Mouse (Mus musculus): ENCODE results near the gene Taf9b. TPM values are rescaled to one million over a fixed set of nuclear protein-coding genes. Genes with fewer than 3 reads are reported as not detected.
"Not testable (repeated sequence)": the region's sequence is repeated elsewhere in the genome, so short reads cannot be mapped to it uniquely, and the experiment has no call there.

Taf9b gene
- polyA plus RNA-seq (2014; fragmentation: Nextera tagmentation; extraction: Ambion mirVana): 11.6 and 13.3 TPM in 2 replicates

DNA sequence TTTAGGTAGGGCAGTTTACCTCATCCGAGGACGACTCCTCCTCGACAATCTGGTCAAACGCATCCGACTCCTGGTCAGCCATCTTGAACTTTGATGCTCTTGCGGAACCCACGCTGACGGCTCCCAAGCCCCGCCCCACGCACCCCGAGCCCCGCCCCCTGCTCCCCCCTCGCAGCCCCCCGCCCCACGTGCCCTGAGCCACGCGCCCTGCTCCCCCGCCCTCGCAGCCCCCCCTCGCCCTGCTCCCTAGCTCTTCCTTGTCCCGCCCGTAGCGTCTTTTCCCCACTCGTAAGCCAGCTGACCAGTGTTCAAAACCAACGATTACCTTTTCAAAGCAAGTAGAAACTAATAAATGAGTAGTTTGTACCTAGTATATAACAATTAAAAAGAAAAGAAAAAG is at the start of gene Taf9b:
TSS of gene Taf9b (minus strand) at position 101 of the 400 bp plus-strand sequence.
- H3K4me2 ChIP-seq (ENCODE audit: low read depth, low read length): peak within 1 kb of the TSS; percentile 52
- H3K27me3 ChIP-seq (ENCODE audit: control insufficient read depth, insufficient read depth, low read length): no peaks in the 10 kb centered on the region
- H3K4me1 ChIP-seq (ENCODE audit: control insufficient read depth, insufficient read depth, low read length): no peaks in the 10 kb centered on the region
- ATAC-seq (replicated peaks; ENCODE audit: insufficient number of reproducible peaks, low FRiP score, low TSS enrichment, low read depth): no peak
- WGBS: 85% methylated on average over 25 of the region's 25 CpGs
- H3K4me3 ChIP-seq (ENCODE audit: low read depth, low read length): peak within 1 kb of the TSS; percentile 50
- H3K27ac ChIP-seq (replicated peaks; ENCODE audit: low read depth, low read length): no peak within 1 kb of the TSS
- no peaks in the 10 kb centered on the region for H3K36me3 ChIP-seq (replicated peaks; ENCODE audit: control insufficient read depth, insufficient read depth, low read depth, low read length)
- DNase-seq (ENCODE audit: low spot score): no peak
- peak within 1 kb of the TSS; percentile 73; the same call in 1 of the 2 replicates for H3K9ac ChIP-seq (replicated peaks; ENCODE audit: low read length)
- H3K9me3 ChIP-seq (replicated peaks; ENCODE audit: control insufficient read depth, low read length): no peaks in the 10 kb centered on the region

- 82% methylated on average over 4 of the region's 4 CpGs for WGBS
- no peak within 1 kb of the TSS for H3K9ac ChIP-seq (replicated peaks; ENCODE audit: low read length)
These were observed 34.3 kb upstream of the Taf9b start, which contains the start of gene Fnd3c2 for GRCm38 (mm10) chrX:106255276-106255675. Fnd3c2 (minus strand) TSS chrX:106255376.

GRCm38 (mm10) chrX:106219171-106220032 is 1.6 kb downstream of the Taf9b start:
- H3K9me3 ChIP-seq (replicated peaks; ENCODE audit: control insufficient read depth, low read length): no peaks in the 10 kb centered on the region
- H3K27ac ChIP-seq (replicated peaks; ENCODE audit: low read depth, low read length): no peak overlapping the region
- peak; percentile 73 for DNase-seq (ENCODE audit: low spot score)
- H3K4me2 ChIP-seq (ENCODE audit: low read depth, low read length): peak overlapping the region; percentile 52
- peak; percentile 95 for ATAC-seq (replicated peaks; ENCODE audit: insufficient number of reproducible peaks, low FRiP score, low TSS enrichment, low read depth)
- no peaks in the 10 kb centered on the region for H3K4me1 ChIP-seq (ENCODE audit: control insufficient read depth, insufficient read depth, low read length)
- H3K9ac ChIP-seq (replicated peaks; ENCODE audit: low read length): peak overlapping the region; percentile 73
- no peaks in the 10 kb centered on the region for H3K36me3 ChIP-seq (replicated peaks; ENCODE audit: control insufficient read depth, insufficient read depth, low read depth, low read length)
- peak overlapping the region; percentile 50 for H3K4me3 ChIP-seq (ENCODE audit: low read depth, low read length)
- 19% methylated on average over 45 of the region's 60 CpGs for WGBS
- H3K27me3 ChIP-seq (ENCODE audit: control insufficient read depth, insufficient read depth, low read length): no peaks in the 10 kb centered on the region

More at GRCm38 (mm10) chrX:106255276-106255675, 34.3 kb upstream of the Taf9b start, which contains the start of gene Fnd3c2:
- ATAC-seq (replicated peaks; ENCODE audit: insufficient number of reproducible peaks, low FRiP score, low TSS enrichment, low read depth) (no peak), DNase-seq (ENCODE audit: low spot score) (no peak)
- Histone ChIP-seq H3K27me3 (ENCODE audit: control insufficient read depth, insufficient read depth, low read length) (no peaks in the 10 kb centered on the region), H3K4me2 (ENCODE audit: low read depth, low read length) (no peak within 1 kb of the TSS), H3K36me3 (replicated peaks; ENCODE audit: control insufficient read depth, insufficient read depth, low read depth, low read length) (no peaks in the 10 kb centered on the region), H3K4me3 (ENCODE audit: low read depth, low read length) (no peak within 1 kb of the TSS), H3K4me1 (ENCODE audit: control insufficient read depth, insufficient read depth, low read length) (no peaks in the 10 kb centered on the region), H3K9me3 (replicated peaks; ENCODE audit: control insufficient read depth, low read length) (no peaks in the 10 kb centered on the region), H3K27ac (replicated peaks; ENCODE audit: low read depth, low read length) (no peak within 1 kb of the TSS)

DNA sequence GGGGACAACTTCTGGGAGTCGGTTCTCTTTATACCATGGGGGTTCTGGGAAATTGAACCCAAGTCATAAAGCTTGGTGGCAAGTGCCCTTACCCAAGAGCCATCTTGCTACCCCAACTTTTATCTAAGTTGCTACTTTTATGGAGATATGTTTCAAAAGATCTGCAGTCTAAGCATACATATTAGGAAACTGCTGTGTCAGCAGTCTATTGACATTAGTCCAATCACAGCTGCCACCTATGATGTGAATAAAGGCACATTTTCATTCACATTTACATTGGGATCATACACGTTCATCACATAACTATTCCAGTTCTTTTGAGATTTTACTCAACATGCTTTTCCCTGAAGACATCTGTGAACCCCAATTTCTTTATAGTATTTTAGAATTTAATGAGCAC is 11.9 kb downstream of the Taf9b start:
- Histone ChIP-seq H3K9ac (replicated peaks; ENCODE audit: low read length) (no peak overlapping the region), H3K4me1 (ENCODE audit: control insufficient read depth, insufficient read depth, low read length) (no peaks in the 10 kb centered on the region), H3K9me3 (replicated peaks; ENCODE audit: control insufficient read depth, low read length) (no peaks in the 10 kb centered on the region), H3K27me3 (ENCODE audit: control insufficient read depth, insufficient read depth, low read length) (no peaks in the 10 kb centered on the region), H3K4me3 (ENCODE audit: low read depth, low read length) (no peak overlapping the region), H3K36me3 (replicated peaks; ENCODE audit: control insufficient read depth, insufficient read depth, low read depth, low read length) (no peaks in the 10 kb centered on the region), H3K4me2 (ENCODE audit: low read depth, low read length) (no peak overlapping the region), H3K27ac (replicated peaks; ENCODE audit: low read depth, low read length) (no peak overlapping the region)
- DNase-seq (ENCODE audit: low spot score): no peak
- WGBS: 80% methylated on average over 2 of the region's 2 CpGs
- ATAC-seq (replicated peaks; ENCODE audit: insufficient number of reproducible peaks, low FRiP score, low TSS enrichment, low read depth): no peak

GRCm38 (mm10) chrX:106198904-106199303 is 22.1 kb downstream of the Taf9b start:
- WGBS: 82% methylated on average over 5 of the region's 5 CpGs
- DNase-seq (ENCODE audit: low spot score): no peak
- H3K9me3 ChIP-seq (replicated peaks; ENCODE audit: control insufficient read depth, low read length): no peaks in the 10 kb centered on the region
- no peak overlapping the region for H3K27ac ChIP-seq (replicated peaks; ENCODE audit: low read depth, low read length)
- H3K4me1 ChIP-seq (ENCODE audit: control insufficient read depth, insufficient read depth, low read length): no peaks in the 10 kb centered on the region
- no peak overlapping the region for H3K4me3 ChIP-seq (ENCODE audit: low read depth, low read length)
- ATAC-seq (replicated peaks; ENCODE audit: insufficient number of reproducible peaks, low FRiP score, low TSS enrichment, low read depth): no peak
- no peaks in the 10 kb centered on the region for H3K27me3 ChIP-seq (ENCODE audit: control insufficient read depth, insufficient read depth, low read length)
- H3K9ac ChIP-seq (replicated peaks; ENCODE audit: low read length): no peak overlapping the region
- H3K4me2 ChIP-seq (ENCODE audit: low read depth, low read length): no peak overlapping the region
- no peaks in the 10 kb centered on the region; the same call in 1 of the 2 replicates for H3K36me3 ChIP-seq (replicated peaks; ENCODE audit: control insufficient read depth, insufficient read depth, low read depth, low read length)

DNA sequence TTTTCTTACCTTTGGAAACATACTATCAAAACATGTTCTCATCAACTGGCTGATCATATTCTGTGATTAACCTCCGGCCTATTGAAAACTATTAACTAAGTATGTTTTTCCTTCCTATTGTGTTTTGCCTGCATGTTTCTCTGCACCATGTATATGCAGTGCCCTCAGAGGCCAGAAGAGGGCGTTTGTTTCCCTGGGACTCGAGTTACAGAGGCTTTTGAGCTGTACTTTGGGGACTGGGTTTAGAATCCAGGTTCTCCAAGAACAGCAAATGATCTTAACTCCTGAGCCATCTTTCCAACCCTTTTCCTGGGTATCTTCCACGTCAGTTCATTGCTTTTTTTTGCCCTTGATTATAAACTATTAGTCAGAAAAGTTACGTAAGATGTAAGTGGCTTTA is 23.6 kb downstream of the Taf9b start:
- Histone ChIP-seq H3K4me2 (ENCODE audit: low read depth, low read length) (no peak overlapping the region), H3K9me3 (replicated peaks; ENCODE audit: control insufficient read depth, low read length) (no peaks in the 10 kb centered on the region), H3K27me3 (ENCODE audit: control insufficient read depth, insufficient read depth, low read length) (no peaks in the 10 kb centered on the region), H3K4me1 (ENCODE audit: control insufficient read depth, insufficient read depth, low read length) (no peaks in the 10 kb centered on the region), H3K36me3 (replicated peaks; ENCODE audit: control insufficient read depth, insufficient read depth, low read depth, low read length) (no peaks in the 10 kb centered on the region; the same call in 1 of the 2 replicates), H3K27ac (replicated peaks; ENCODE audit: low read depth, low read length) (no peak overlapping the region), H3K9ac (replicated peaks; ENCODE audit: low read length) (no peak overlapping the region), H3K4me3 (ENCODE audit: low read depth, low read length) (no peak overlapping the region)
- no peak for ATAC-seq (replicated peaks; ENCODE audit: insufficient number of reproducible peaks, low FRiP score, low TSS enrichment, low read depth)
- DNase-seq (ENCODE audit: low spot score): no peak
- 72% methylated on average over 5 of the region's 5 CpGs for WGBS

DNA sequence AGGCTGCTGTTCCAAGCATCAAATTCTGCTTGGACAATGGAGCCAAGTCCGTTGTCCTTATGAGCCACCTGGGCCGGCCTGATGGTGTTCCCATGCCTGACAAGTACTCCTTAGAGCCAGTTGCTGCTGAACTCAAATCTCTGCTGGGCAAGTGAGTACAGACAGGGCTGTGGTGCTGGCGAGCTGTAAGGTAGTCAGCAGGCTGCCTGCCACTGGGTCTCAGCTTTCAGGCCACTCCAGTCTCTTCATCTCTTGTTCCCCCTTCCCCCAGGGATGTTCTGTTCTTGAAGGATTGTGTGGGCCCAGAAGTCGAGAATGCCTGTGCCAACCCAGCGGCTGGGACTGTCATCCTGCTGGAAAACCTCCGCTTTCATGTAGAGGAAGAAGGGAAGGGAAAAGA is 26.6 kb downstream of the Taf9b start:
- H3K4me2 ChIP-seq (ENCODE audit: low read depth, low read length); H3K27me3 ChIP-seq (ENCODE audit: control insufficient read depth, insufficient read depth, low read length); ATAC-seq (replicated peaks; ENCODE audit: insufficient number of reproducible peaks, low FRiP score, low TSS enrichment, low read depth); H3K4me3 ChIP-seq (ENCODE audit: low read depth, low read length); H3K9me3 ChIP-seq (replicated peaks; ENCODE audit: control insufficient read depth, low read length); H3K27ac ChIP-seq (replicated peaks; ENCODE audit: low read depth, low read length); H3K4me1 ChIP-seq (ENCODE audit: control insufficient read depth, insufficient read depth, low read length); H3K36me3 ChIP-seq (replicated peaks; ENCODE audit: control insufficient read depth, insufficient read depth, low read depth, low read length); DNase-seq (ENCODE audit: low spot score); H3K9ac ChIP-seq (replicated peaks; ENCODE audit: low read length): not testable (repeated sequence)
- 86% methylated on average over 5 of the region's 6 CpGs for WGBS

- Histone ChIP-seq H3K9ac (replicated peaks; ENCODE audit: low read length) (no peak overlapping the region), H3K4me2 (ENCODE audit: low read depth, low read length) (no peak overlapping the region), H3K36me3 (replicated peaks; ENCODE audit: control insufficient read depth, insufficient read depth, low read depth, low read length) (no peaks in the 10 kb centered on the region), H3K4me3 (ENCODE audit: low read depth, low read length) (no peak overlapping the region), H3K4me1 (ENCODE audit: control insufficient read depth, insufficient read depth, low read length) (no peaks in the 10 kb centered on the region), H3K27ac (replicated peaks; ENCODE audit: low read depth, low read length) (no peak overlapping the region), H3K27me3 (ENCODE audit: control insufficient read depth, insufficient read depth, low read length) (no peaks in the 10 kb centered on the region), H3K9me3 (replicated peaks; ENCODE audit: control insufficient read depth, low read length) (no peaks in the 10 kb centered on the region)
- DNase-seq (ENCODE audit: low spot score) (no peak), ATAC-seq (replicated peaks; ENCODE audit: insufficient number of reproducible peaks, low FRiP score, low TSS enrichment, low read depth) (no peak)
- WGBS: 35% methylated on average over 4 of the region's 4 CpGs
These were observed 30.9 kb downstream of the Taf9b start for GRCm38 (mm10) chrX:106190091-106190490.
